Mouse (Mus musculus) neural tube, embryonic 14.5 days (tissue): ENCODE measurements around the gene Ddx55. TPM values are rescaled to one million over a fixed set of nuclear protein-coding genes. Genes with fewer than 3 reads are reported as not detected.

Experiments
- ATAC-seq: fragments of 200-750 bp; cut with Nextera tagmentation; 2 replicates; pipeline ENCODE4 v1.8.0; 2017; ENCODE audit warnings: low read depth, mild to moderate bottlenecking, moderate TSS enrichment, moderate library complexity
- H3K27ac ChIP-seq: fragments of 300-500 bp; sonication (generic); 2 replicates; pipeline ENCODE4 v1.5.1; 2014; ENCODE audit warnings: low read depth, mild to moderate bottlenecking, control low read depth, low read length, moderate library complexity, mixed read lengths
- H3K27me3 ChIP-seq: fragments of 300-500 bp; sonication (generic); 2 replicates; pipeline ENCODE4 v1.6.1; 2014; ENCODE audit warnings: low read length; ENCODE audit not compliant: control insufficient read depth, insufficient read depth
- H3K36me3 ChIP-seq: fragments of 300-500 bp; sonication (generic); 2 replicates; pipeline ENCODE4 v1.6.1; 2014; ENCODE audit warnings: low read length, mixed read lengths; ENCODE audit not compliant: control insufficient read depth, insufficient read depth
- H3K4me1 ChIP-seq: fragments of 300-500 bp; sonication (generic); 2 replicates; pipeline ENCODE4 v1.6.1; 2014; ENCODE audit warnings: low read length; ENCODE audit not compliant: control insufficient read depth, insufficient read depth
- H3K4me2 ChIP-seq: fragments of 300-500 bp; sonication (generic); 2 replicates; pipeline ENCODE4 v1.6.1; 2014; ENCODE audit warnings: mild to moderate bottlenecking, low read depth, low read length, control low read depth
- H3K4me3 ChIP-seq: fragments of 300-500 bp; sonication (generic); 2 replicates; pipeline ENCODE4 v1.5.1; 2014; ENCODE audit warnings: low read depth, low read length, control low read depth, mixed read lengths
- H3K9ac ChIP-seq: fragments of 300-500 bp; sonication (generic); replicated peaks from 2 replicates; pipeline ENCODE4 v1.6.1; 2014; ENCODE audit warnings: low read depth, mild to moderate bottlenecking, control low read depth, low read length, mixed read lengths
- H3K9me3 ChIP-seq: fragments of 300-500 bp; sonication (generic); 2 replicates; pipeline ENCODE4 v1.6.1; 2016; ENCODE audit warnings: low read length; ENCODE audit not compliant: control insufficient read depth
- WGBS: fragments of 180-500 bp; shearing (Covaris S2); extraction: QIAGEN DNeasy Blood & Tissue Kit; methylation state at CpG from one replicate; pipeline ENCODE4 v1.1.7; 2014; 5-methylcytosine and 5-hydroxymethylcytosine counted together
- polyA plus RNA-seq: library from polyadenylated mRNA; unstranded; fragments of >200 nt; fragmentation: Nextera tagmentation; extraction: Ambion mirVana; gene quantifications from 2 replicates; pipeline ENCODE4 v1.2.1, GENCODE M21; 2014

Gene Ddx55
- polyA plus RNA-seq, 1 experiment from 2014 or later, result 30.4 TPM

GRCm38 (mm10) chr5:124521588-124521987 lies 31.1 kb upstream of the Ddx55 start:
- H3K4me3 ChIP-seq, result no peak overlapping the region
- no peaks in the 10 kb centered on the region for H3K4me1 ChIP-seq
- H3K9ac ChIP-seq, result no peak overlapping the region
- no peak overlapping the region for H3K4me2 ChIP-seq
- H3K27me3 ChIP-seq, result no peaks in the 10 kb centered on the region
- 95% methylated on average over 4 of the region's 4 CpGs for WGBS
- no peak for ATAC-seq
- H3K27ac ChIP-seq, result no peak overlapping the region
- no peaks in the 10 kb centered on the region for H3K9me3 ChIP-seq
- no peaks in the 10 kb centered on the region for H3K36me3 ChIP-seq

DNA sequence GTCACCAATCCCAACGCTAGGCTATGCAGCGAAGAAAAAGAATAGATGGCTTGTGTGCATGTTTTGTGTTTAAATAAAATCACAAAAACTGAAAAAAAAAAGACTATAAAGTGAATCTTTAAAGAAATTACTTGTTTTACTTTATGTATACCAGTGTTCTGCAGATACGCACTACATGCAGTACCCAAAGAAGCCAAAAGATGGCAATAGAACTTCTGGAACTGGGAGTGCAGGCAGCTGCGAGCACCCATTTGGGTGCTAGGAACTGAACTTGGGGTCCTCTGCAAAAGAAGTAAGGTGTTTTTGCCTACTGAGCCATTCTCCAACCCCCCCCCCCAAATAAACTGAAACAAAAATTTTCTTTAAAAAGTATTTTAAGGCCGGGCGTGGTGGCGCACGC lies 29.6 kb upstream of the Ddx55 start:
- Histone ChIP-seq H3K9me3 (no peaks in the 10 kb centered on the region), H3K27ac (no peak overlapping the region), H3K36me3 (no peaks in the 10 kb centered on the region), H3K9ac (no peak overlapping the region), H3K27me3 (no peaks in the 10 kb centered on the region), H3K4me3 (no peak overlapping the region), H3K4me2 (no peak overlapping the region), H3K4me1 (no peaks in the 10 kb centered on the region)
- no peak for ATAC-seq
- 97% methylated on average over 8 of the region's 8 CpGs for WGBS

DNA sequence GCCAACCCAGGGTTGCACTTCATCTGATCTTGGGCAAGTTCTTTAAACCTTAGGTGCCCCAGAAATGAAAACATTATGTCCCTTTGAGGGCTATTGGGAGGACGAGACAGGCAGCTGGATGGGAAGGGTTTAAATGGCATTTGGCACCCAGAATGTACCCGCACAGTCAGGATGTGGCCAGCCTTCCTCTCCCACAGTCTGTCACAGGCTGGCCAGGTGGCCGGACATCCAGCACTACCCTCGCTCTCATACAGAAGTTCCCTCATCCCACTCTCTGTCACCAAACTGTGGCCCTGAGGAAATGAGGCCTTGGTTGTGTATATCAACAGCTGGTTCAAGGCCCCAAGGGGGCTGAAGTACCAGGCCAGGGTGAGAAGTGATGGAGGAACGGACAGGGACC lies 27.7 kb upstream of the Ddx55 start:
- WGBS, result 93% methylated on average over 5 of the region's 5 CpGs
- H3K27me3 ChIP-seq, result no peaks in the 10 kb centered on the region
- H3K27ac ChIP-seq, result no peak overlapping the region
- ATAC-seq, result no peak
- no peaks in the 10 kb centered on the region for H3K36me3 ChIP-seq
- no peak overlapping the region for H3K4me3 ChIP-seq
- no peak overlapping the region for H3K4me2 ChIP-seq
- no peak overlapping the region for H3K9ac ChIP-seq
- H3K4me1 ChIP-seq, result peaks cover 17% of the 10 kb centered on the region; the same call in 1 of the 2 replicates
- H3K9me3 ChIP-seq, result no peaks in the 10 kb centered on the region

DNA sequence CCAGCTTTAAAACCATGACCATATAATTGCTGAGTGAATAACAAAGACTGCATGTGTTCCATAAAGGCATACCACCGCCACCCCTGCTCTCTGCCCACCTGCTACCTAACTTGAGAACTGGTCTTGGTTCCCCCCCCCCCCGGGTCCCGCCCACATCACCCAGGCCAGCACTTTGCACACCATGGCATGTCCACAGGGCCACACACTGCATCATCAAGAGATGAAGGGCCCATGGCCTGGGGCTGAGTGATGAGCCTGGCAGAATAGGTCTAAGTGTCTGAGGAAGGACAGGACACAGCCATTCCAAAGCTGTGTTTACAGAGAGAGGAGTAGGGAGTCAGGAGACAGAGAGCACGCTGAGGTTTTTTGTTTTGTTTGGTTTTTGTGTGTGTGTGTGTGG lies 24.3 kb upstream of the Ddx55 start:
- ATAC-seq, result no peak
- H3K27me3 ChIP-seq, result no peaks in the 10 kb centered on the region
- H3K9ac ChIP-seq, result peak overlapping the region; percentile 32; the same call in 1 of the 2 replicates
- H3K4me1 ChIP-seq, result peaks cover 26% of the 10 kb centered on the region; the same call in 1 of the 2 replicates
- no peaks in the 10 kb centered on the region for H3K36me3 ChIP-seq
- H3K27ac ChIP-seq, result no peak overlapping the region; the same call in 1 of the 2 replicates
- WGBS, result 64% methylated on average over 4 of the region's 4 CpGs
- H3K4me3 ChIP-seq, result peak overlapping the region; percentile 6; the same call in 1 of the 2 replicates
- no peaks in the 10 kb centered on the region for H3K9me3 ChIP-seq
- H3K4me2 ChIP-seq, result peak overlapping the region; percentile 63

GRCm38 (mm10) chr5:124528791-124529190 lies 23.9 kb upstream of the Ddx55 start:
- no peak overlapping the region; the same call in 1 of the 2 replicates for H3K27ac ChIP-seq
- H3K4me1 ChIP-seq, result peaks cover 26% of the 10 kb centered on the region; the same call in 1 of the 2 replicates
- H3K36me3 ChIP-seq, result no peaks in the 10 kb centered on the region
- H3K4me3 ChIP-seq, result peak overlapping the region; percentile 6; the same call in 1 of the 2 replicates
- no peaks in the 10 kb centered on the region for H3K27me3 ChIP-seq
- WGBS, result 27% methylated on average over 9 of the region's 9 CpGs
- ATAC-seq, result no peak
- H3K9me3 ChIP-seq, result no peaks in the 10 kb centered on the region
- peak overlapping the region; percentile 63 for H3K4me2 ChIP-seq
- peak overlapping the region; percentile 32; the same call in 1 of the 2 replicates for H3K9ac ChIP-seq

DNA sequence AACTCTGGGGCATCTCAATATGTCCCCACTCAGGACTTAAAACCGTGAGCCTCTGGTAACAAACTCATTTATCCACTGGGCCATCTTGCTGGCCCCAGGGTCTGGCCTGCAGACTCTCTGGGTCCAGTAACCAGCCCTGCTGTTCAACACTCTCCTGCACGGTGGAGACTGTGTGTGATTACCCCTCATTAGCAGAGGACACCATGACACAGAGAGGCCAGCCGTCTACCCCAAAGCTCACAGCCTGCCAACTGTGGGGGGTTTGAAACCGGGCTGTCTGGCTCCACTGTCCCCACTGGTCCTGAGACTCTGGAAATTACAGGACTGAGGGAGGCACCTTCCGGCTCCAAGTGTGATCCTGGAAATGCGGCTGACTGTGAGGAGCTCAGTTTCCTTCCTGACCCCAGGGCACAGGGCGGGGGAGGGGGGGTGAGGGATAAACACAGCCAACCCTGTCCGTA lies 23.4 kb upstream of the Ddx55 start:
- no peaks in the 10 kb centered on the region for H3K9me3 ChIP-seq
- H3K27me3 ChIP-seq, result no peaks in the 10 kb centered on the region
- ATAC-seq, result no peak
- WGBS, result 27% methylated on average over 8 of the region's 8 CpGs
- H3K4me3 ChIP-seq, result peak overlapping the region; percentile 77; the same call in 1 of the 2 replicates
- 0 out of 2 replicates have a peak overlapping the region, but pooled peaks have one; percentile 32 for H3K9ac ChIP-seq
- peaks cover 26% of the 10 kb centered on the region; the same call in 1 of the 2 replicates for H3K4me1 ChIP-seq
- H3K36me3 ChIP-seq, result no peaks in the 10 kb centered on the region
- peak overlapping the region; percentile 63; the same call in 1 of the 2 replicates for H3K4me2 ChIP-seq
- no peak overlapping the region for H3K27ac ChIP-seq

- Histone ChIP-seq H3K9me3 (no peaks in the 10 kb centered on the region), H3K36me3 (no peaks in the 10 kb centered on the region), H3K4me2 (peak overlapping the region; percentile 63), H3K4me1 (peaks cover 26% of the 10 kb centered on the region; the same call in 1 of the 2 replicates), H3K4me3 (peak overlapping the region; percentile 77), H3K27me3 (no peaks in the 10 kb centered on the region), H3K27ac (no peak overlapping the region), H3K9ac (no peak overlapping the region)
- WGBS, result 65% methylated on average over 8 of the region's 8 CpGs
- ATAC-seq, result no peak
These were observed 23.0 kb upstream of the Ddx55 start for GRCm38 (mm10) chr5:124529697-124530096.

GRCm38 (mm10) chr5:124530655-124531582 lies 21.7 kb upstream of the Ddx55 start, which contains the start of gene Rilpl1:
TSS of gene Rilpl1 (minus strand) at chr5:124531391.
- peak within 1 kb of the TSS; percentile 76 for H3K27ac ChIP-seq
- H3K36me3 ChIP-seq, result no peaks in the 10 kb centered on the region
- H3K27me3 ChIP-seq, result no peaks in the 10 kb centered on the region
- peak within 1 kb of the TSS; percentile 63 for H3K4me2 ChIP-seq
- peak within 1 kb of the TSS; percentile 77 for H3K4me3 ChIP-seq
- WGBS, result under 1% methylated on average over 70 of the region's 96 CpGs
- peak within 1 kb of the TSS; percentile 63 for H3K9ac ChIP-seq
- H3K9me3 ChIP-seq, result no peaks in the 10 kb centered on the region
- ATAC-seq, result peak; percentile 93
- peaks cover 26% of the 10 kb centered on the region; the same call in 1 of the 2 replicates for H3K4me1 ChIP-seq

- Histone ChIP-seq H3K27me3 (no peaks in the 10 kb centered on the region), H3K4me1 (peaks cover 26% of the 10 kb centered on the region; the same call in 1 of the 2 replicates), H3K4me2 (peak overlapping the region; percentile 63), H3K4me3 (peak overlapping the region; percentile 77), H3K27ac (peak overlapping the region; percentile 76), H3K9me3 (no peaks in the 10 kb centered on the region), H3K9ac (peak overlapping the region; percentile 63), H3K36me3 (no peaks in the 10 kb centered on the region)
- ATAC-seq, result peak; percentile 59
- 12% methylated on average over 14 of the region's 14 CpGs for WGBS
These were observed 21.1 kb upstream of the Ddx55 start for GRCm38 (mm10) chr5:124531583-124531930.
